Mouse (Mus musculus) macrophage (primary cell): Measurements from ENCODE around the gene Trnt1. TPM values are rescaled to one million over a fixed set of nuclear protein-coding genes. Genes with fewer than 3 reads are reported as not detected.

Experiments used
- H3K27ac ChIP-seq: fragments of 350-480 bp; formaldehyde crosslinking; 2 replicates; pipeline ENCODE4 v1.9.0; 2021
- H3K36me3 ChIP-seq: fragments of 350-480 bp; formaldehyde crosslinking; 2 replicates; pipeline ENCODE4 v1.9.0; 2021; ENCODE audit errors: inconsistent target
- H3K4me3 ChIP-seq: fragments of 350-480 bp; formaldehyde crosslinking; 2 replicates; pipeline ENCODE4 v1.9.0; 2021; ENCODE audit errors: inconsistent target
- H3K79me2 ChIP-seq: fragments of 350-480 bp; formaldehyde crosslinking; 2 replicates; pipeline ENCODE4 v1.9.0; 2021; ENCODE audit errors: inconsistent target
- WGBS: methylation state at CpG from one replicate; pipeline ENCODE4 v1.1.7; 2026; ENCODE audit warnings: inconsistent platforms; ENCODE audit not compliant: missing documents; 5-methylcytosine and 5-hydroxymethylcytosine counted together
- polyA plus RNA-seq: library from polyadenylated mRNA; stranded (reverse); fragments of 250-400 nt; gene quantifications from 3 replicates; pipeline ENCODE4 v1.2.4, GENCODE M21; 2018; ENCODE audit warnings: inconsistent platforms

Trnt1 gene
- polyA plus RNA-seq, 1 experiment from 2014 or later, result 35.6 TPM

GRCm38 (mm10) chr6:106758299-106758698 is 10.6 kb upstream of the Trnt1 start:
- H3K79me2 ChIP-seq, result no peaks in the 10 kb centered on the region
- H3K4me3 ChIP-seq, result no peak overlapping the region
- no peak overlapping the region for H3K27ac ChIP-seq
- 64% methylated on average over 2 of the region's 3 CpGs for WGBS
- no peaks in the 10 kb centered on the region for H3K36me3 ChIP-seq

GRCm38 (mm10) chr6:106760473-106761218 is 8.3 kb upstream of the Trnt1 start:
- no peak overlapping the region for H3K27ac ChIP-seq
- no peak overlapping the region for H3K4me3 ChIP-seq
- no peaks in the 10 kb centered on the region for H3K79me2 ChIP-seq
- 0% methylated on average over 1 of the region's 3 CpGs for WGBS
- H3K36me3 ChIP-seq, result no peaks in the 10 kb centered on the region

- Histone ChIP-seq H3K27ac (no peak overlapping the region), H3K36me3 (no peaks in the 10 kb centered on the region), H3K4me3 (no peak overlapping the region), H3K79me2 (no peaks in the 10 kb centered on the region)
- 77% methylated on average over 1 of the region's 1 CpGs for WGBS
These were observed 7.4 kb upstream of the Trnt1 start for GRCm38 (mm10) chr6:106761486-106761885.

GRCm38 (mm10) chr6:106765892-106766291 is 3.0 kb upstream of the Trnt1 start:
- Histone ChIP-seq H3K36me3 (no peaks in the 10 kb centered on the region), H3K27ac (no peak overlapping the region), H3K4me3 (no peak overlapping the region), H3K79me2 (peaks cover 19% of the 10 kb centered on the region)
- WGBS, result 60% methylated on average over 1 of the region's 1 CpGs

- Histone ChIP-seq H3K4me3 (no peak overlapping the region), H3K36me3 (0 out of 2 replicates have a peak, but pooled peaks cover 6% of the 10 kb centered on the region), H3K79me2 (peaks cover 28% of the 10 kb centered on the region), H3K27ac (no peak overlapping the region)
- WGBS, result 87% methylated on average over 4 of the region's 4 CpGs
These were observed 2.1 kb upstream of the Trnt1 start for GRCm38 (mm10) chr6:106766774-106767173.

- peak overlapping the region; percentile 54 for H3K27ac ChIP-seq
- 2% methylated on average over 33 of the region's 33 CpGs for WGBS
- H3K4me3 ChIP-seq, result peak overlapping the region; percentile 96
- H3K36me3 ChIP-seq, result peaks cover 26% of the 10 kb centered on the region
- peaks cover 36% of the 10 kb centered on the region for H3K79me2 ChIP-seq
These were observed 458 bp downstream of the Trnt1 start for GRCm38 (mm10) chr6:106769290-106769866.

GRCm38 (mm10) chr6:106770046-106770445 is 1.1 kb downstream of the Trnt1 start:
- Histone ChIP-seq H3K4me3 (peak overlapping the region; percentile 96), H3K36me3 (peaks cover 29% of the 10 kb centered on the region), H3K79me2 (peaks cover 36% of the 10 kb centered on the region), H3K27ac (no peak overlapping the region)
- WGBS, result 44% methylated on average over 4 of the region's 4 CpGs

- peaks cover 33% of the 10 kb centered on the region for H3K36me3 ChIP-seq
- no peak overlapping the region for H3K27ac ChIP-seq
- no peak overlapping the region for H3K4me3 ChIP-seq
- 88% methylated on average over 3 of the region's 3 CpGs for WGBS
- H3K79me2 ChIP-seq, result peaks cover 6% of the 10 kb centered on the region; the same call in 1 of the 2 replicates
These were observed 18.2 kb downstream of the Trnt1 start for GRCm38 (mm10) chr6:106787138-106787537.

GRCm38 (mm10) chr6:106791429-106791828 is 22.5 kb downstream of the Trnt1 start:
- no peak overlapping the region for H3K4me3 ChIP-seq
- 65% methylated on average over 8 of the region's 8 CpGs for WGBS
- no peak overlapping the region for H3K27ac ChIP-seq
- peaks cover 29% of the 10 kb centered on the region; the same call in 1 of the 2 replicates for H3K79me2 ChIP-seq
- peaks cover 25% of the 10 kb centered on the region; the same call in 1 of the 2 replicates for H3K36me3 ChIP-seq

GRCm38 (mm10) chr6:106792486-106792885 is 23.6 kb downstream of the Trnt1 start:
- 92% methylated on average over 5 of the region's 5 CpGs for WGBS
- no peak overlapping the region for H3K27ac ChIP-seq
- H3K79me2 ChIP-seq, result peaks cover 40% of the 10 kb centered on the region
- H3K4me3 ChIP-seq, result no peak overlapping the region
- peaks cover 25% of the 10 kb centered on the region; the same call in 1 of the 2 replicates for H3K36me3 ChIP-seq

- WGBS, result 87% methylated on average over 7 of the region's 7 CpGs
- Histone ChIP-seq H3K36me3 (peaks cover 22% of the 10 kb centered on the region; the same call in 1 of the 2 replicates), H3K27ac (no peak overlapping the region), H3K79me2 (peaks cover 46% of the 10 kb centered on the region), H3K4me3 (no peak overlapping the region)
These were observed 24.2 kb downstream of the Trnt1 start for GRCm38 (mm10) chr6:106793088-106793487.

- Histone ChIP-seq H3K4me3 (peak overlapping the region; percentile 12; the same call in 1 of the 2 replicates), H3K79me2 (peaks cover 46% of the 10 kb centered on the region), H3K27ac (0 out of 2 replicates have a peak overlapping the region, but pooled peaks have one; percentile 19), H3K36me3 (peaks cover 17% of the 10 kb centered on the region; the same call in 1 of the 2 replicates)
- WGBS, result 91% methylated on average over 10 of the region's 10 CpGs
These were observed 24.7 kb downstream of the Trnt1 start for GRCm38 (mm10) chr6:106793621-106794020.

GRCm38 (mm10) chr6:106794094-106794814 is 25.3 kb downstream of the Trnt1 start:
- peaks cover 52% of the 10 kb centered on the region for H3K79me2 ChIP-seq
- H3K36me3 ChIP-seq, result peaks cover 14% of the 10 kb centered on the region; the same call in 1 of the 2 replicates
- 36% methylated on average over 13 of the region's 13 CpGs for WGBS
- 0 out of 2 replicates have a peak overlapping the region, but pooled peaks have one; percentile 19 for H3K27ac ChIP-seq
- peak overlapping the region; percentile 12 for H3K4me3 ChIP-seq

- peak within 1 kb of the TSS; percentile 22; the same call in 1 of the 2 replicates for H3K27ac ChIP-seq
- 3% methylated on average over 57 of the region's 57 CpGs for WGBS
- H3K36me3 ChIP-seq, result no peaks in the 10 kb centered on the region
- H3K4me3 ChIP-seq, result peak within 1 kb of the TSS; percentile 91
- H3K79me2 ChIP-seq, result peaks cover 45% of the 10 kb centered on the region
These were observed 30.7 kb downstream of the Trnt1 start, which contains the start of gene Crbn for GRCm38 (mm10) chr6:106799333-106800226. TSS of gene Crbn (minus strand) at chr6:106800077.
